Mouse (Mus musculus) E14TG2a.4 (cell line): ENCODE measurements around the gene Srebf1.

Experiments
- CTCF ChIP-seq: conservative IDR thresholded peaks from 2 replicates; pipeline ENCODE4 v1.5.1; 2014; ENCODE audit warnings: low read length
- NANOG ChIP-seq: IDR thresholded peaks from 2 replicates; pipeline ENCODE4 v1.6.1; 2014; ENCODE audit warnings: borderline replicate concordance, low read length, mixed read lengths
- POU5F1 ChIP-seq: IDR thresholded peaks from 2 replicates; pipeline ENCODE4 v1.6.1; 2014; ENCODE audit warnings: low read length, borderline replicate concordance

DNA sequence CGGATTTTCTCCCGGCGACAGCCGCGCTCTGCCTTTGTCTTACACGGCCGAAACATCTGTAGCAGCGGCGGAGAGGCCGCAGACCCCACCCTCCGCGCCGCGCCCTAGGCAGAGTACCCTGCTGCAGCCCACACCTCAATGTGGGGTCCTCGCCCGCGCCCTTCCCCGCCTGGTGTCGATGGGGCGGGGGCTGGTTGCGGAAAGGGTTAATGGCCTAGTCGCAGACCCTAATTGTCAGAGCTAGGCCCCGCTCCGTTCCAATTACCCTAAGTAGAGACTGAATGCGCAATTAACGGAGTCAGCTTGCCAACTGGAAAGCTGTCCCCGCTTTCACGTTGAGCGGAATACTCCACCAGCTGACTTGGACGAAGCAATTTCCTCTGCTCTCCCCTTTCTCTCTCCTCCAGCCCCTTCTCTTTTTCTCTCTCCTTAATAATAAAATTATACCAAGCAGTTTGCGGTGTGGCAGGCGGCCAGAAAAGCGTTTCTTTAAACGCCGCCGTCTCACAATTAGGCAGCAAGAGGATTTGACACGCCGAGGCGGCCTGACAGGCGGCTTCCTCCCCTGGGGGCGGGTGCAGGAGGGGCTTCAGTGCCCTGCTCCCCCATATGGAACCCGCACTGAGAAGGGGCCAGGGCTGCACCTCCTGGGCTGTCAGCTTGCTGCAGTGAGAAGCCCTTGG lies 45.3 kb downstream of the Srebf1 start:
- TF ChIP-seq CTCF (no peak), POU5F1 (no peak), NANOG (no peak)
